Mouse (Mus musculus): ENCODE data around the gene Agbl1.

- no peak for TF ChIP-seq CTCF (IDR thresholded peaks at IDR 0.05; ENCODE audit: low read depth, low read length)
- no peak for TF ChIP-seq POLR2A (IDR thresholded peaks at IDR 0.05; ENCODE audit: borderline replicate concordance, low read depth, low read length)
Measured at GRCm38 (mm10) chr7:76594566-76595079, 364.9 kb downstream of the Agbl1 start.
